Mouse (Mus musculus): ENCODE measurements around the gene Vegfa.

GRCm38 (mm10) chr17:46020579-46020978 is 11.6 kb downstream of the Vegfa start:
- TF ChIP-seq POLR2A (IDR thresholded peaks at IDR 0.05; ENCODE audit: low read depth, low read length) (no peak), CTCF (IDR thresholded peaks at IDR 0.05; ENCODE audit: extremely low read depth, insufficient read depth, insufficient read length, insufficient replicate concordance) (no peak)

Data from spleen, adult 2 months (tissue).